Mouse (Mus musculus): ENCODE measurements at regions not wholly inside any gene's neighbourhood (a gene's known extent, or its start where the extent isn't known, plus 50 kb on each side); places are given as distances from the start of the nearest gene placed in this dataset.
"Not testable (repeated sequence)": the region's sequence is repeated elsewhere in the genome, so short reads cannot be mapped to it uniquely, and the experiment has no call there.

- H3K36me3 ChIP-seq: no peaks in the 10 kb centered on the region
- H3K9me3 ChIP-seq: no peaks in the 10 kb centered on the region
- 91% methylated on average over 7 of the region's 7 CpGs for WGBS
- H3K4me2 ChIP-seq (replicated peaks): no peak overlapping the region
- ATAC-seq: no peak
- H3K4me3 ChIP-seq (replicated peaks): no peak overlapping the region
- H3K4me1 ChIP-seq (replicated peaks): no peaks in the 10 kb centered on the region
- H3K27ac ChIP-seq: no peak overlapping the region
- no peak overlapping the region for H3K9ac ChIP-seq (replicated peaks)
- H3K27me3 ChIP-seq: no peaks in the 10 kb centered on the region
Measured at GRCm38 (mm10) chr1:161728546-161729206, 59.6 kb downstream of the Fasl start.

GRCm38 (mm10) chr1:161727357-161727756 lies 60.9 kb downstream of the Fasl start:
- H3K4me2 ChIP-seq (replicated peaks); H3K4me1 ChIP-seq (replicated peaks); H3K36me3 ChIP-seq; H3K9ac ChIP-seq (replicated peaks); H3K4me3 ChIP-seq (replicated peaks); H3K27ac ChIP-seq; H3K27me3 ChIP-seq; H3K9me3 ChIP-seq: not testable (repeated sequence)
- ATAC-seq: peak; percentile 66
- 91% methylated on average over 17 of the region's 27 CpGs for WGBS

GRCm38 (mm10) chr1:161726098-161726497 lies 62.2 kb downstream of the Fasl start:
- not testable (repeated sequence) for H3K36me3 ChIP-seq; H3K4me2 ChIP-seq (replicated peaks); H3K4me3 ChIP-seq (replicated peaks); H3K4me1 ChIP-seq (replicated peaks); H3K9me3 ChIP-seq; H3K9ac ChIP-seq (replicated peaks); H3K27ac ChIP-seq; H3K27me3 ChIP-seq
- 100% methylated on average over 1 of the region's 10 CpGs for WGBS
- ATAC-seq: 0 out of 2 replicates have a peak, but pooled peaks have one; percentile 37

GRCm38 (mm10) chr1:161719876-161720275 lies 68.4 kb downstream of the Fasl start:
- Histone ChIP-seq H3K27me3 (no peaks in the 10 kb centered on the region), H3K27ac (no peak overlapping the region), H3K4me2 (replicated peaks) (no peak overlapping the region), H3K4me1 (replicated peaks) (no peaks in the 10 kb centered on the region), H3K4me3 (replicated peaks) (no peak overlapping the region), H3K9ac (replicated peaks) (no peak overlapping the region), H3K9me3 (no peaks in the 10 kb centered on the region), H3K36me3 (no peaks in the 10 kb centered on the region)
- no peak for ATAC-seq
- WGBS: 90% methylated on average over 3 of the region's 3 CpGs

- WGBS: 79% methylated on average over 5 of the region's 5 CpGs
- ATAC-seq: no peak
- Histone ChIP-seq H3K27me3 (no peaks in the 10 kb centered on the region), H3K27ac (no peak overlapping the region), H3K36me3 (no peaks in the 10 kb centered on the region), H3K9me3 (no peaks in the 10 kb centered on the region), H3K4me2 (replicated peaks) (no peak overlapping the region), H3K4me3 (replicated peaks) (no peak overlapping the region), H3K4me1 (replicated peaks) (no peaks in the 10 kb centered on the region), H3K9ac (replicated peaks) (no peak overlapping the region)
Measured at GRCm38 (mm10) chr1:161718254-161718653, 70.0 kb downstream of the Fasl start.

- H3K4me1 ChIP-seq (replicated peaks): no peaks in the 10 kb centered on the region
- H3K36me3 ChIP-seq: no peaks in the 10 kb centered on the region
- WGBS: 76% methylated on average over 10 of the region's 10 CpGs
- H3K4me3 ChIP-seq (replicated peaks): no peak overlapping the region
- no peaks in the 10 kb centered on the region for H3K27me3 ChIP-seq
- no peak overlapping the region for H3K9ac ChIP-seq (replicated peaks)
- no peaks in the 10 kb centered on the region for H3K9me3 ChIP-seq
- no peak overlapping the region for H3K4me2 ChIP-seq (replicated peaks)
- no peak overlapping the region for H3K27ac ChIP-seq
- no peak for ATAC-seq
Measured at GRCm38 (mm10) chr1:161712918-161713317, 75.4 kb downstream of the Fasl start.

GRCm38 (mm10) chr1:161712283-161712682 lies 76.0 kb downstream of the Fasl start:
- Histone ChIP-seq H3K4me3 (replicated peaks) (no peak overlapping the region), H3K27me3 (no peaks in the 10 kb centered on the region), H3K27ac (no peak overlapping the region), H3K4me2 (replicated peaks) (no peak overlapping the region), H3K9me3 (no peaks in the 10 kb centered on the region), H3K4me1 (replicated peaks) (no peaks in the 10 kb centered on the region), H3K36me3 (no peaks in the 10 kb centered on the region), H3K9ac (replicated peaks) (no peak overlapping the region)
- ATAC-seq: no peak
- 44% methylated on average over 3 of the region's 3 CpGs for WGBS

GRCm38 (mm10) chr1:161707049-161707448 lies 81.2 kb downstream of the Fasl start:
- Histone ChIP-seq H3K4me2 (replicated peaks) (no peak overlapping the region), H3K27me3 (no peaks in the 10 kb centered on the region), H3K4me1 (replicated peaks) (no peaks in the 10 kb centered on the region), H3K9ac (replicated peaks) (no peak overlapping the region), H3K9me3 (no peaks in the 10 kb centered on the region), H3K36me3 (no peaks in the 10 kb centered on the region), H3K27ac (no peak overlapping the region), H3K4me3 (replicated peaks) (no peak overlapping the region)
- 93% methylated on average over 3 of the region's 3 CpGs for WGBS
- ATAC-seq: no peak

- Histone ChIP-seq H3K9me3 (no peaks in the 10 kb centered on the region), H3K4me1 (replicated peaks) (no peaks in the 10 kb centered on the region), H3K27me3 (no peaks in the 10 kb centered on the region), H3K9ac (replicated peaks) (no peak overlapping the region), H3K4me3 (replicated peaks) (no peak overlapping the region), H3K36me3 (no peaks in the 10 kb centered on the region), H3K4me2 (replicated peaks) (no peak overlapping the region), H3K27ac (no peak overlapping the region)
- 75% methylated on average over 3 of the region's 3 CpGs for WGBS
- ATAC-seq: no peak
Measured at GRCm38 (mm10) chr1:161704961-161705360, 83.3 kb downstream of the Fasl start.

- H3K27me3 ChIP-seq: no peaks in the 10 kb centered on the region
- H3K4me1 ChIP-seq (replicated peaks): no peaks in the 10 kb centered on the region
- H3K9me3 ChIP-seq: no peaks in the 10 kb centered on the region
- no peak overlapping the region for H3K4me2 ChIP-seq (replicated peaks)
- H3K9ac ChIP-seq (replicated peaks): no peak overlapping the region
- H3K27ac ChIP-seq: no peak overlapping the region
- WGBS: 75% methylated on average over 3 of the region's 3 CpGs
- H3K4me3 ChIP-seq (replicated peaks): no peak overlapping the region
- H3K36me3 ChIP-seq: no peaks in the 10 kb centered on the region
- ATAC-seq: no peak
Measured at GRCm38 (mm10) chr1:161704527-161704926, 83.8 kb downstream of the Fasl start.

- 26% methylated on average over 5 of the region's 5 CpGs for WGBS
- H3K4me2 ChIP-seq (replicated peaks): no peak overlapping the region
- no peak overlapping the region for H3K4me3 ChIP-seq (replicated peaks)
- H3K27ac ChIP-seq: no peak overlapping the region
- ATAC-seq: no peak
- no peaks in the 10 kb centered on the region for H3K36me3 ChIP-seq
- H3K27me3 ChIP-seq: no peaks in the 10 kb centered on the region
- H3K9ac ChIP-seq (replicated peaks): no peak overlapping the region
- no peaks in the 10 kb centered on the region for H3K4me1 ChIP-seq (replicated peaks)
- no peaks in the 10 kb centered on the region for H3K9me3 ChIP-seq
Measured at GRCm38 (mm10) chr1:161695886-161696285, 92.4 kb downstream of the Fasl start.

GRCm38 (mm10) chr1:161693768-161694160 lies 94.5 kb downstream of the Fasl start:
- H3K36me3 ChIP-seq: no peaks in the 10 kb centered on the region

More at GRCm38 (mm10) chr1:161693768-161694160, 94.5 kb downstream of the Fasl start:
- Histone ChIP-seq H3K4me1 (replicated peaks) (no peaks in the 10 kb centered on the region), H3K9me3 (no peaks in the 10 kb centered on the region), H3K27ac (no peak overlapping the region), H3K9ac (replicated peaks) (no peak overlapping the region), H3K4me3 (replicated peaks) (no peak overlapping the region), H3K4me2 (replicated peaks) (no peak overlapping the region), H3K27me3 (no peaks in the 10 kb centered on the region)
- no peak for ATAC-seq
- 76% methylated on average over 6 of the region's 6 CpGs for WGBS
